Mouse (Mus musculus) midbrain, embryonic 10.5 days (tissue): ENCODE results near the gene Micu1. TPM values are rescaled to one million over a fixed set of nuclear protein-coding genes. Genes with fewer than 3 reads are reported as not detected.

Experiments used
- DNase-seq: peaks from one replicate; pipeline ENCODE4 v3.0.0-alpha.2; 2017; ENCODE audit warnings: low spot score
- H3K27ac ChIP-seq: fragments of 300-500 bp; sonication (generic); replicated peaks from 2 replicates; pipeline ENCODE4 v1.5.1; 2016; ENCODE audit warnings: mild to moderate bottlenecking
- H3K27me3 ChIP-seq: fragments of 300-500 bp; sonication (generic); 2 replicates; pipeline ENCODE4 v1.6.1; 2016; ENCODE audit warnings: low read depth, mild to moderate bottlenecking; ENCODE audit not compliant: poor library complexity, severe bottlenecking
- H3K36me3 ChIP-seq: fragments of 300-500 bp; sonication (generic); 2 replicates; pipeline ENCODE4 v1.6.1; 2016; ENCODE audit warnings: mild to moderate bottlenecking, moderate library complexity
- H3K4me1 ChIP-seq: fragments of 300-500 bp; sonication (generic); 2 replicates; pipeline ENCODE4 v1.6.1; 2016
- H3K4me3 ChIP-seq: fragments of 300-500 bp; sonication (generic); 2 replicates; pipeline ENCODE4 v1.5.1; 2016; ENCODE audit warnings: mild to moderate bottlenecking, moderate library complexity
- H3K9me3 ChIP-seq: fragments of 300-500 bp; sonication (generic); replicated peaks from 2 replicates; pipeline ENCODE4 v1.6.1; 2016; ENCODE audit warnings: mild to moderate bottlenecking
- WGBS: fragments of 180-500 bp; shearing (Covaris S2); methylation state at CpG from one replicate; pipeline ENCODE4 v1.1.7; 2016; 5-methylcytosine and 5-hydroxymethylcytosine counted together
- polyA plus RNA-seq: library from polyadenylated mRNA; unstranded; fragments of >200 nt; fragmentation: Nextera tagmentation; extraction: Ambion mirVana; gene quantifications from 2 replicates; pipeline ENCODE4 v1.2.1, GENCODE M21; 2016

Gene Micu1
- polyA plus RNA-seq, 1 experiment from 2014 or later: 58.1 TPM

DNA sequence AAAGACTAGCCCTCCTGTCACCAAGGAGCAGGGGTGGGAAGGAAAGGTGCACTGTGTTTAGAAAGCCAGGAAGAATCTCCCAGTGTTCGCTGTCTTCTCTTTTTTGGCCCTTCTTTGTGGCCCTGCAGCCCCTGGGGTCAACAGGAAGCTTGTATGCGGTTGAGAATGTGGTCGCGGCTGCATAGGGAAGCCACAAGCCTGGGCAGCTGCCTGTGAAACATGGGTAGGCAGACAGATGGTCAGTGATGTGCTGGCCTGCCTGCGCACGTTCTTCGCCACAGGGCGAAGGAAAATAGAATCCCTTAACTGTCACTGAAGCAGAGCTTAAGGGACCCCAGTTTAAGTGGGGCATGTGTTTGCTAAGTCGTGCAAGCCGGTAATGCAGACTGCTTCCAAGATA is 120.6 kb downstream of the Micu1 start:
- no peak overlapping the region; the same call in 1 of the 2 replicates for H3K27ac ChIP-seq

DNA sequence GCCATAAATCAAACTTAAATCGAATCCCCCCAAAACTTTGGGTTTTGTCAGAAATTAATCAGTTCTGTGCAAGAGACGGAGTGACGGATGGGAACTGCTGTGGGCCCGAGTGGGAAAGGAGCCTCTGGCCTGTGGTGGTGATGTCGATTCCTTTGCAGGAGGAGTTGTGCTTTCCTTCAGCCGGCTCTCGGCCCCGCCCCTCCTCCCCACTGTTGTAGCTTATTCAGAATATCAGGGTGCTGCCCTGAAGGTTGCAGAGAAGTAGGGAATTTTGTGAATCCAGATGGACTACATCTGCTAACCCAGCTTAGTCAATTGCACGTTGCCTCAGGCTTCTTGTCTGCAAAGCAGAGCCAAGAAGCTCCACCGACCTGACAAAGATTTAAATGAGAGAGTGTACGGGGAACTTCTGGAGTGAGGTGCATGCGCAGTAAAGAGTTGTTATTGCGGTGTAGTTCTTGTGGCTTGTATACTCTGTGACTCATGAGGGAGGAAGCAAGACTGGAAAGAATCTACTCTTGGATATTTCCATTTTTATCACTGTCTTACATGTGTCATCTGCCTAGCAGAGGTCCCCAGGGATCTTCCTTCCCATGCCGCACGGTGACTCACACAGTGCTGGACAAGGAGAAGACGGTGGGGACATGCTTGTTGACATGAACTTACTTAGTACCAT is 123.0 kb downstream of the Micu1 start:
- Histone ChIP-seq H3K4me1 (peaks cover 11% of the 10 kb centered on the region; the same call in 1 of the 2 replicates), H3K27ac (no peak overlapping the region), H3K36me3 (peaks cover 33% of the 10 kb centered on the region), H3K9me3 (no peaks in the 10 kb centered on the region), H3K4me3 (no peak overlapping the region), H3K27me3 (no peaks in the 10 kb centered on the region)
- whole genome bisulfite sequencing: 87% methylated on average over 16 of the region's 16 CpGs
- DNase-seq: no peak

More for the DNA sequence above, 120.6 kb downstream of the Micu1 start:
- Histone ChIP-seq H3K4me3 (no peak overlapping the region), H3K9me3 (no peaks in the 10 kb centered on the region), H3K27me3 (no peaks in the 10 kb centered on the region), H3K36me3 (peaks cover 11% of the 10 kb centered on the region), H3K4me1 (peaks cover 11% of the 10 kb centered on the region; the same call in 1 of the 2 replicates)
- DNase-seq: no peak
- 89% methylated on average over 10 of the region's 10 CpGs for WGBS

- Histone ChIP-seq H3K27me3 (no peaks in the 10 kb centered on the region), H3K4me3 (no peak overlapping the region), H3K36me3 (peaks cover 51% of the 10 kb centered on the region), H3K27ac (no peak overlapping the region), H3K9me3 (no peaks in the 10 kb centered on the region), H3K4me1 (no peaks in the 10 kb centered on the region)
- 97% methylated on average over 6 of the region's 6 CpGs for WGBS
- no peak for DNase-seq
Measured at GRCm38 (mm10) chr10:59829886-59830285, 127.6 kb downstream of the Micu1 start.

GRCm38 (mm10) chr10:59831950-59832349 is 129.7 kb downstream of the Micu1 start:
- Histone ChIP-seq H3K4me3 (no peak overlapping the region), H3K27ac (no peak overlapping the region), H3K9me3 (no peaks in the 10 kb centered on the region), H3K4me1 (no peaks in the 10 kb centered on the region), H3K36me3 (peaks cover 49% of the 10 kb centered on the region), H3K27me3 (no peaks in the 10 kb centered on the region)
- DNase-seq: no peak
- WGBS: 94% methylated on average over 7 of the region's 7 CpGs

- no peak for DNase-seq
- H3K4me1 ChIP-seq: no peaks in the 10 kb centered on the region
- WGBS: 91% methylated on average over 14 of the region's 14 CpGs
- H3K4me3 ChIP-seq: no peak overlapping the region
- H3K27me3 ChIP-seq: no peaks in the 10 kb centered on the region
- no peaks in the 10 kb centered on the region for H3K9me3 ChIP-seq
- H3K36me3 ChIP-seq: peaks cover 18% of the 10 kb centered on the region
- no peak overlapping the region for H3K27ac ChIP-seq
Measured at GRCm38 (mm10) chr10:59835301-59836155, 133.3 kb downstream of the Micu1 start.

GRCm38 (mm10) chr10:59837490-59837889 is 135.2 kb downstream of the Micu1 start:
- no peaks in the 10 kb centered on the region for H3K4me1 ChIP-seq
- H3K36me3 ChIP-seq: peaks cover 13% of the 10 kb centered on the region
- no peak overlapping the region for H3K4me3 ChIP-seq
- H3K27ac ChIP-seq: no peak overlapping the region
- WGBS: 95% methylated on average over 5 of the region's 5 CpGs
- DNase-seq: no peak
- no peaks in the 10 kb centered on the region for H3K27me3 ChIP-seq
- no peaks in the 10 kb centered on the region for H3K9me3 ChIP-seq

- Histone ChIP-seq H3K4me1 (no peaks in the 10 kb centered on the region), H3K9me3 (no peaks in the 10 kb centered on the region), H3K27me3 (no peaks in the 10 kb centered on the region), H3K36me3 (peaks cover 3% of the 10 kb centered on the region; the same call in 1 of the 2 replicates), H3K27ac (no peak overlapping the region), H3K4me3 (no peak overlapping the region)
- WGBS: 95% methylated on average over 8 of the region's 8 CpGs
- DNase-seq: no peak
Measured at GRCm38 (mm10) chr10:59841434-59841833, 139.2 kb downstream of the Micu1 start.

- Histone ChIP-seq H3K9me3 (no peaks in the 10 kb centered on the region), H3K36me3 (peaks cover 3% of the 10 kb centered on the region; the same call in 1 of the 2 replicates), H3K27ac (no peak overlapping the region), H3K4me3 (no peak overlapping the region), H3K4me1 (no peaks in the 10 kb centered on the region), H3K27me3 (no peaks in the 10 kb centered on the region)
- no peak for DNase-seq
- 50% methylated on average over 5 of the region's 5 CpGs for WGBS
Measured at GRCm38 (mm10) chr10:59843125-59843524, 140.8 kb downstream of the Micu1 start.

DNA sequence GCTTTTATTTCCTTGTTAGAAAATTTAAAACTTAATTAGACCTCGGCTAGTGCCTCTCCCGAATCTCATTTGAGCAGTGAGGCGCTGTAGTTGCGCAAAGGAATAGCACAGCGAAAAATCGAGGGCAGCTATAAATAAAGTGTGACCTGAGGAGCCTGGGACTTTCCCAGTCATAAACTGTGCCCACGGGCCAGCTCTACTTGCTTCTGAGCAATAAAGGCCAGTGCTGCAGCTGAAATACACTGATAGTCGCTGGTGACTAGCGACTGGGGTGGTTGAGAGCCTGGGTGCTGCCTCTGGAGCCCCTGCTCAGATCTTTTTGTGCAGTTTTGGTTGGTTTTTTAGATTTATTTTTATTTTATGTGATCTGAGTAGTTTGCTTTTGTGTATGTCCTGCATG is 142.4 kb downstream of the Micu1 start:
- no peak overlapping the region for H3K27ac ChIP-seq
- H3K27me3 ChIP-seq: no peaks in the 10 kb centered on the region
- DNase-seq: no peak
- WGBS: 91% methylated on average over 9 of the region's 9 CpGs
- H3K9me3 ChIP-seq: no peaks in the 10 kb centered on the region
- H3K4me3 ChIP-seq: no peak overlapping the region
- peaks cover 4% of the 10 kb centered on the region; the same call in 1 of the 2 replicates for H3K4me1 ChIP-seq
- H3K36me3 ChIP-seq: peaks cover 3% of the 10 kb centered on the region; the same call in 1 of the 2 replicates

DNA sequence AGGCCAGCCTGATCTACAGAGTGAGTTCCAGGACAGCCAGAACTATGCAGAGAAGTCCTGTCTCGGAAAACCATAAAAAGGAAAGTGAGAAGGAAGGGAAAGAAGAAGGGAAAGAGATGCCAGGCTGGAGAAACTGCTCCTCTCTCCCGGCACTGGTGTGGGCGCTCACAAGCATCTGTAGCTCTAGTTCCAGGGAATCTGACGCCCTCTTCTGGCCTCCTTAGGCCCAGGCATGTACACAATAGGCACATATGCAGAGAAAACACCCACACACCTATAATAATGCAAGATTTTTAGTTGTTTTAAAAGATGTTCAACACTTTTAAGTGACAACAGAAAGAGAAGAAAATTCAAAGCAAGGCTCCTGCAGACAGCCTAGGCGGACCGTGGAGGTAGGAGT is 144.1 kb downstream of the Micu1 start:
- DNase-seq: no peak
- no peak overlapping the region for H3K4me3 ChIP-seq

GRCm38 (mm10) chr10:59848079-59848877 is 146.0 kb downstream of the Micu1 start:
- H3K27me3 ChIP-seq: no peaks in the 10 kb centered on the region
- H3K4me1 ChIP-seq: peaks cover 4% of the 10 kb centered on the region; the same call in 1 of the 2 replicates
- no peak overlapping the region for H3K27ac ChIP-seq
- no peak for DNase-seq
- no peaks in the 10 kb centered on the region for H3K36me3 ChIP-seq
- 76% methylated on average over 11 of the region's 11 CpGs for WGBS
- H3K9me3 ChIP-seq: no peaks in the 10 kb centered on the region
- H3K4me3 ChIP-seq: no peak overlapping the region

More for the DNA sequence above, 144.1 kb downstream of the Micu1 start:
- no peaks in the 10 kb centered on the region for H3K27me3 ChIP-seq
- H3K27ac ChIP-seq: no peak overlapping the region
- peaks cover 4% of the 10 kb centered on the region; the same call in 1 of the 2 replicates for H3K4me1 ChIP-seq
- WGBS: 78% methylated on average over 6 of the region's 6 CpGs
- H3K36me3 ChIP-seq: peaks cover 3% of the 10 kb centered on the region; the same call in 1 of the 2 replicates
- no peaks in the 10 kb centered on the region for H3K9me3 ChIP-seq

DNA sequence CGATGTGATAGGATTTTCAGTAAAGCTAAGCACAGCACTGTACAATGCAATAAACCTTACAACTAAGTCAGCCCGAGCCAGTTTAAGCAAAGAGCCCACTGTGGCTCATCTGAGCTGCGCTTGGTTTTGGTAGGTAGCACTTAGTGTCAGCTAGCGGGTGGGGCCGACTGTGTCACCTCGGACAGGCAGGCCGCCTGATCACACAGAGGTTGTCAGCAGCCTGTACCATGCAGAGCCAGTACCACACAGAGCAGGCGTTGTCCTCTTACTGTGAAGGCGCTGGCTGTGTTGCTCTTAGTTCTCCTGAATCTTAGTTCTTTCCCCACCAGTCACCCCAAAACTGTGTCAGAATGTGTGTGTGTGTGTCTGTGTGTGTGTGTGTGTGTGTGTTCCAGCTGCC is 146.7 kb downstream of the Micu1 start:
- Histone ChIP-seq H3K36me3 (no peaks in the 10 kb centered on the region), H3K4me1 (peaks cover 4% of the 10 kb centered on the region; the same call in 1 of the 2 replicates), H3K4me3 (no peak overlapping the region), H3K9me3 (no peaks in the 10 kb centered on the region), H3K27ac (no peak overlapping the region), H3K27me3 (no peaks in the 10 kb centered on the region)
- 62% methylated on average over 9 of the region's 9 CpGs for WGBS
- DNase-seq: no peak
